Mouse (Mus musculus): ENCODE measurements at regions not wholly inside any gene's neighbourhood (a gene's known extent, or its start where the extent isn't known, plus 50 kb on each side); places are given as distances from the start of the nearest gene placed in this dataset.
"Not testable (repeated sequence)": the region's sequence is repeated elsewhere in the genome, so short reads cannot be mapped to it uniquely, and the experiment has no call there.

DNA sequence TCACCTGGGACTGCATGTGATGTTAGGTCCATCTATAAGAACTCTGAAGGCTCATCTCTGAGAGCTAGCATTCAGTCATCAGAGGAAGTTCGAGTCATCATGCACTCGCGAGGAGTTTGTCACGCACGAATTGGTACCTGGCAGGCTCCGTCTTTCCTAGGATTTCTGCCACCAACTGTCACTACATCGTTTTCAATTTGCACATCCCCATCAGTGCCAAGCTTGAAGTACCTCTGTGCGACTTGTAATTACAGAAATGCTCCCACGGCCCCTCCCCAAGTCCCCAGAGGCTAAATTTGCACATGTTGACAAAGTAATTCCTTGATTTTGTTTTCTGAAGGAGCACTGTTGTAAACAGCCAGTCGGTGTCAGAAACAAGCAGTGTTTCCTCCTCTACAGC lies 372.2 kb upstream of the Id2 start:
- no peak for DNase-seq (ENCODE audit: low spot score in 2 of 2)

DNA sequence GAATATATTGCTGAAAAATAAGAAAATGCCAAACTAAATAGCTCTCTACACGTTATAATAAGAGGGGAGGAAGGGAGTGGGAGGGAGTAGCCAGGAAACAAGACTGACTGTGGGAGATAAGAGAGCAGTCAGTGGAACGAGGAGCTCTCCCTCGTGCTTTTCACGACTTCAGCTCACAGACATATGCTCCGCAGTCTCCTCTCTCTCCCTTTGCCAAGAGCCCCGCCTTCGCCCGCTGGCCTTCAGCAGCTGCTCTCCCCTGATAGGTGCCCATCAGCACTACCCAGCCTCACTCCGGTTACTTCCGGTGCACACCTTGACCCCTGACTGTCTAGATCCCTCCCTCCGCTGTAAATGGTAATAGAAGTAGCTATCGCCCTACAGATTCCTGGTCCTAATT lies 370.8 kb upstream of the Id2 start:
- DNase-seq (ENCODE audit: low spot score in 2 of 2) = peak in 1 of 2 experiments; percentile 4

DNA sequence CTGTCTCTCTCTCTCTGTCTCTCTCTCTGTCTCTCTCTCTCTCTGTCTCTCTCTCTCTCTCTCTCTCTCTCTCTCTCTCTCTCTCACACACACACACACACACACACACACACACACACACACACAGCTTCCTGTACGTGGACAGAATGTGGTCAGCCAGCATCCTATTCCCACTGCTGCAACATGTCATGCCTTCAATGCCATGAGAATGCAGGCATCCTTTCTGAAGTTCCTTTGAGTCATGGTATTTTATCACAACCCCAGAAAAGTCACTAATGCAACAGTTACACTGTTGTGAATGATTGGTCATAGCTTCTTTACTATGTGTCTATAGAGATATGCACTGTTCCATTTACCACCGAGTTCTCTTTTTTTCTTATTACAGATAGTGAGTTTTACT lies 365.8 kb upstream of the Id2 start:
- DNase-seq (ENCODE audit: low spot score in 2 of 2) = not testable (repeated sequence)

DNA sequence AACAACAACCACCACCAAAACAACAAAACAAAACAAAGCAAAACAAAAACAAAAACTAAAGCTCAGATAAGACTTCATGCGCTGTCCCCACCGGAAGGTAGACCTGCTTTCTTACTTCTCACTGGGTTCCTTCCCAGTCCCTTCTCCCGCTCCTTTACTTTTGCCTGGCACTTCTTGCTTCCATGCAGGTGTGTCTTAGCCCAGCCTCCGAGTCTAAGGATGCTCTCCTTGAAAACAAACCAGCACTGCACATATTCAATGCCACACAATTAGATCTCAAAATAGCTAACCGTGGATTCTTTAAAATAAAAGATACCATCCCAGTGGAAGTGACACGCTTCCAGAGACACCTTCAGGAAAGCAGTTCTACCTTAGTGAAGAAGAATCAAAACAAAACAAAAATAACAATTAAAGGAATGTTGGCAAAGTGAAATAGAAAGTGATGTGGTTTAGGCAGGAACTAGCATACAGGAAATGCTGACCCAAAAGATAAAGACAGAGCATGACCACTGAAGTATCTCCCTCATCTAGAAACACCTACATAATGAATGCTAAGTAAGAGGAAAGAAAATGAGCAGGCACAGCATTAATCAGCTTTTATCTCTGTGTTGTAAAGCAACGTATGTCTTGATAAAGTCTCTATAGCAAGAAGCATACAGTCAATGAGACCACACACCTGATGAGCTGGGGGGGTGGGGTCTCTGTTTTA lies 358.5 kb upstream of the Id2 start:
- DNase-seq (ENCODE audit: low spot score in 2 of 2) = no peak

DNA sequence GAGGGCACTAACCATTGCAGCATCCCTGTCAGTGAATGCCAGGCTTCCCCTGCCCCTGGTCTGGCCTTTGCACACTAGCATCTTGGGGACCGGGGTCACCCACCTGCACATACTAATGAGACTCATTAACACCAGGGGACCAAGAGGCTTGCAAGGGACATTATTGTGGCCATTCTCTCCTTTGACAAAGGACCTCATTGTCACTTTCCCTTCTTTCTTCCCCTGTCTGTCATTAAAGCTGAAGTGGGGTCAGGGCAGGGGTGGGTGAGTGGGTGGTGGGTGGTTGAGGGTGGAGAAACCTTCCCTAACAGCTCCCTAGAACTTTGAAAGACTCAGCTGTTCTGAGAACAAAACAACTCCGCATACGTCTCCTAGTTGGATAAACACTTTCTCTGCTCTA lies 356.4 kb upstream of the Id2 start:
- no peak for DNase-seq (ENCODE audit: low spot score in 2 of 2)

DNA sequence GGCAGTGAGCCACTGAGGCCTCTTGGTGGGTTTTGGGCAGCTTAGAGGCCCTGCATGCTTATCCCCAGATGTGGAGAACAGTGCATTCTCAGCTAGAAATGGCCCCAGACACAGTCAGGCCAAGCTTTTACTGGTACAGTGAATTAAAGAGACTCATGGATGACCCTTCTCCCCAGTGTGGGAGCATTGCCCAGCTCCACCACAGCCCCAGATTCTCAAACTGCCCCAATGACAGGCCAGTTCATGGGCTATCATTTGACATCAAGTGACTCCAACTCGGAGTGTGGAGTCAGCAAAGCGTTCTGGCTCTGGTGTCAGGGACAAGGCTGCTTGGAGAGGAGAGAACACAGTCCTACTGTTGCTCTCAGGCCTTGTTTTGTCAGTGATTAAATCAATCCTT lies 354.2 kb upstream of the Id2 start:
- no peak for DNase-seq (ENCODE audit: low spot score in 2 of 2)

DNA sequence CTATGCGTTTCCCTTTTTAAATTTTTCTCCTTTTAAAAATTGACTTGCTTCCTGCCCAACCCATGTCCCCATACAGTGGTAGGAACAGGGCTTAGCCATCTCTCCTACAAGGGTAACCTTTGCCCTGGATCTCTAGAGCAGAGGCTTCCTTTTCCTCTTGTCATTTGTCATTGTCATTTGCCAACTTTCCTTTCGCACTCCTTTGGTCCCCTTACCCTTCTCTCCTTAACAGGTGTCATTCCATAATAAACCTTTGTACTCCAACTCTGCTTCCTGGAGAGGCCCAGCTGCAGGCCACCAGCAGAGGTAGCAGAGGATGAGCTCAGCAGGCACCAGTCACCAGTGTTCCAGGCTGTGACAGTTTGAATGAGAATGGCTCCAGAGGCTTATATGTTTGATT lies 347.4 kb upstream of the Id2 start:
- no peak for DNase-seq (ENCODE audit: low spot score in 2 of 2)

DNA sequence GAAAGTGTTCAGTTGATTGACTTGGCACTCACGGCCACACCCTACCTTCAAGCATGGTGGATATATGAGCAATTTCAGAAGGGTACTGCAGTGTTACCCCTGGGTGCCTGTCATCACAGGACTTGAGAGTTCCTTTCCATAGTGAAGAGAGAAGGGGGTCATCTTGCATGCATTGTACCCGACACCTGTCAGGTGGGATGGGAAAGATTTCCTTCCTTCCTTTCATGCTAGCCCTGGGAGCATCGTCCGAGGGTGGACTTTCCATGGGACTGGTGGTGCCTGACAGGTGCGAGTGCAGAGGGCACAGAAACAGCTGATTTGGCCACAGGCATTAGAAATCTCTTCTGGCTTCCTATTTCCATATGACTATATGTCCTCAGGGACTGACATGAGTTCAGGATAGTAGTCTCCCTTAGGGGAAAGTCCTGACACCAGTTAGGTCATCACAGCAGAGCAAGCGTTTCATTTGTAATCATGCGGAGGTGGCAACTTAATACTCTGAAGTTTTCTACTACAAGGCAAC lies 342.1 kb upstream of the Id2 start:
- DNase-seq (ENCODE audit: low spot score in 2 of 2) = no peak

DNA sequence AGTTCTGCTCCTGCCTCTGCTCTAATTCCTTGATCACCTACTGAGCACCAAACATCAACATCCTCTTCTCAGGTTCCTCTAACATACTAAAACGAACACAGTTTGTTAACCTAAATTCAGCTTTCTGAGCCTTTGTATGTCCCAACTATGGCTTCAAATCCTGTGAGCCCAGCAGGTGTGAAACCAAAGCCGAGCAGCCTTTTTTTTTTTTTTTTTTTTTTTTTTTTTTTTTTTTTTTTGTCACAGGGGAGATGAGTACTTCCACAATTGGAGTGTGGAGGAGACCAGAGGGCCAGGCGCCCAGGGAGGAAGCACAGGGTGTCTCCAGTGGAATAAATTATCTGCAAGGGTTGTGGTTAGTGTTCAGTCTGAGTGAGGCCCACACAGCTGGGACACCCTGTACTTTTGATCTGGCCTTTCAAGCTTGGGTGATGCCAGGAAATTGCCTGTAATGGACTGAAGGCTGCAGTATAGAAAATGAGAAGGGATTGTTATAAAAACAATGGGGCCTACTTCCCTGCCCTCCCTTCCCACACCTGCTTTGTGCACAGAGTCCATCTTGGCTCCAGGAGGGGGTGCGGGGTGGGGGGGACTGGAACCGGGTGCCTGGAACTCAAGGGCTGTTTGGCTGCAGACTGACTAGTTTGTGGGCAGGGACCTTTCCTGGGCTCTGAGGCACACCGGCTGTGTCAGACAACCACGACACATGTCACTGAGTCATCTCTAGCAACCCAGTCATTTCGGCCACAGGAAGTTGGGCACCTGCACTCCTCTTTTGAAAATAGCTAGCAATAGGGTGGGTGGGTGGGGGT lies 341.5 kb upstream of the Id2 start:
- DNase-seq (ENCODE audit: low spot score in 2 of 2) = peak in 1 of 2 experiments; percentile 20

DNA sequence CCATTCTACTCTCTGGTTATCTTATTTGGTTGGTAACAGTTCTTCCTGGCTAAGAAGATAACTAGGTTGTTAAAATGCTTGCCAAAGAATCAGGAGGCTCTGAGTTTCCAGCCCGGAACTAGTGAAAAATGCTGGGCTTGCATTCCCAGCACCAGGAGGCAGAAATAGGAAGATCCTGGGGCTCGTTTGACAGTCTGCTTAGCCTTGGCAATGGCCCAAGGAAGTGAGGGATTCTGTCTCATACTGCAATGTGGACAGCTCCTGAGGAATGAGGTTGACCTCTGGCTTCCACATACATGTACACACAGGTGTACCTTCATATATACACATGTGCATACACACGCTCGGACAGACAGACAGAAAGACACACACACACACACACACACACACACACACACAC lies 340.6 kb upstream of the Id2 start:
- DNase-seq (ENCODE audit: low spot score in 2 of 2) = no peak

DNA sequence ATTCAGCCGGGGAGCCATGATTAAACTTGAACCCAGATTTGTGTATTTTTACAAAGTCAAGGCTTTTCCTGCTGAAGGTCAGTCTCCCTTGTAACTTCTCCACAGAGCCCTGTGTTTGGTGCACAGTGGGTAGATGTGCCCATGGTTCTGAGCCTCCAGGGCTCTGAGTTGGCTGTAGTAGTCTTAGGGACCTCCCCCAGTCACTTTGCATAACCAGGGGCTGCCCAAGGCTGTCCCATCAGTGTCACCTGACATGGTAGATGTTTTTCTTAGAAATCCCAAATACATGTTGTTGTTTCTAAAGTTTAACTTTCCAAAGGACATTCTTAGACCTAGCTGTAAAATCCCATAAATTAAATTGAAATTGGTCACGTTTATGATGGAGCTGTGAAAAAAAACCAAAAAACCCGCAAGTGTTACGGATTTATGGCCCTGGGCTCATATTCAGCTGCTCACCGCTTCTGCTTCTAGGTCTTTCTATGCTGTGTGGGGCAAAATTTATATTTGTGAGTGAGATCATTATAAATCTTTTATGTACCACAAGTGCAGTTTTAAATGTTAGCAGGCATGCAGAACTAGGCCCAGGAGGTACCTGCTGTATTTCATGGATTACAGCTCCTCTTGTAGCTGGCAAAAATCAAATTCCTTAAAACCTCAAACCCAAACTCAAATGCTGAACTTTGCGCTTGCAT lies 339.4 kb upstream of the Id2 start:
- no peak for DNase-seq (ENCODE audit: low spot score in 2 of 2)

DNA sequence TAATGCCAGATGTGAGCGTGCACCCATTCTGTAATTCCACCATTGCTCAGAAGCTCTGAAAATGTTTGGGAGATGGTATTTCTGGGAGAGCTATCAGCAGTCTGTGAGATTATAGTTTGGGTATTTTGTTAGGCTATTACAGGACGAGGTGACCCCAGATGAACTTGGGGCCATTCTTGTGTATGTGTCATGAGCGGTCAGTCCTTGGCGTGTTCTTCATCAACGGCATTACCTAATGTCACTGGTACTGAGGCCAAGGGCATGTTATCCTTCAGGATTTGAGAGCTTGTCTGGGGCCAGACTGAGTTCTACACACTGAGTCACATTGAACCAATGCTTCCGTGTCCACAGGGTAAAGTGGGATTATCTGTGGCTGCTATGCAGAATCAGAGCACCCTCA lies 335.9 kb upstream of the Id2 start:
- peak in 1 of 2 experiments; percentile 27 for DNase-seq (ENCODE audit: low spot score in 2 of 2)

DNA sequence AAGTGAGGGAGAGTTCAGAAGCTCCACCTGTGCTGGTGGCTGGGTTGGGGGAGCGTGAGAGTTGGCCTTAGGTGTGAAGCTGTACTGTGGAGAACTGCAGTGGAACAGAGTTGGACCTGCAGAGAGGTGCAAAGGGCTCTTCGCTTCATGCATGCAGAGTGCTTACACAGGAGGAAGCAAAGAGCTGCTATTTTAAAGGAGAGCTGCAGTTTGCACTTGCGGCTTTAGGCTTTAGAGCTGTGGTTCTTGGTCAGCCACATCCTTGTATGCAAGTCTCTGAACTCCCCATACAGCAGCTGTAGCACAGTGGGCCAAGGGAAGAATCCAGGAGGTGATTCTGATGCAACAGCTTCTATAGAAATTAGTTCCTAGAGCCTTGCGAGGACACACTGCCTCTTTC lies 334.0 kb upstream of the Id2 start:
- DNase-seq (ENCODE audit: low spot score in 2 of 2) = no peak

DNA sequence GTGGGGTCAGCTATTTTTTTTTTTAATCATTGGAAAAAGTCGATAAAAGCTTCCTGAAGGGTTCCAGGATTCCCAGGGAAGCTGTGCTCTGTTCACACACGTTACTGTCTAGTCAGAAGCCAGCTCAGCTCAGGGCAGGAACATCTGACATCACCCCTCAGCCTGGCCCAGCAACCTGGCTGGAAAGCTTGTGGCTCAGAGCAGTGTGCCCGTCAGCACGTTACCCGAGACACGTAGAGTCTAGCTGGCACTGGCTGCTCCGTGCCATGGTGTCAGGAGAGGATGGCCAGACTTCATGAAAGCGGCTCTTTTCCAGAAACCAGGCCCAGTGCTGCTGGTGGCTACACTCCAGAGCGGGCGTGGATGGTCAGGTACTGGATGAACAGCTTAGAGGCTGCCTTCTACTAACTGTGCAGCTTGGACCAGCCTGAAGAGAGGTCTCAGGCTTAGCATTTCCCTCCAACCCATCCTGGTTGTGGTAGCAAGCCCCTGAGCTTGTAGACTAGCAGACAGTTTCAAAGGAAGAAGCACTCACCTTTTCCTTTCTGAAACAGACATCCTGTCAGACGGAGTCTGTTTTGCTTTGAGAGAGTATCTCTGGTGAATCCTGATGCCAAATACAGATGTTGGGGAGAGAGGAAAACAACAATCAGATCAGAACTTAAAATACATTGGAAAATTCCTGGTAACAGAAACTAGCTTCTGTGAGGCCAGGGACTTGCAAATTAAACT lies 331.1 kb upstream of the Id2 start:
- peak in 1 of 2 experiments; percentile 8 for DNase-seq (ENCODE audit: low spot score in 2 of 2)

DNA sequence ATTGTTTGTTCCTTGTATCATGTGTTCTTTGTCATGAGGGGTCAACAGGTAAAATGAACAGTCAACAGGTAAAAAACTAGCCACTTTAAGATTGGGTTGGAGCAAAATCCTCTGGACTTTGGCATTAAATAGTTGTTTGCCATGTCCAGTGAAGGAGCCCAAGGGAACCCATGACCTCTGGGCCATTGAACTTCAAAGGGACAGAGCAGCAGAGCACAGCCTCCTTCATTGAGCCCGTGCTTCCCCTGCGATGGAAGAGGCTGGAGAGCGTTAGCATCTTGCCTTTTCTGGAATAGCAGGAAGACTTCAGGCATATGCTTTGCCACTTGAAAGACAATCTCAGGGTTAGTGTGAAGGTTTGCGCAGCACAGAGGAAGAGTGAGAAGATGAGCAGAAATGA lies 320.4 kb upstream of the Id2 start:
- no peak for DNase-seq (ENCODE audit: low spot score in 2 of 2)

DNA sequence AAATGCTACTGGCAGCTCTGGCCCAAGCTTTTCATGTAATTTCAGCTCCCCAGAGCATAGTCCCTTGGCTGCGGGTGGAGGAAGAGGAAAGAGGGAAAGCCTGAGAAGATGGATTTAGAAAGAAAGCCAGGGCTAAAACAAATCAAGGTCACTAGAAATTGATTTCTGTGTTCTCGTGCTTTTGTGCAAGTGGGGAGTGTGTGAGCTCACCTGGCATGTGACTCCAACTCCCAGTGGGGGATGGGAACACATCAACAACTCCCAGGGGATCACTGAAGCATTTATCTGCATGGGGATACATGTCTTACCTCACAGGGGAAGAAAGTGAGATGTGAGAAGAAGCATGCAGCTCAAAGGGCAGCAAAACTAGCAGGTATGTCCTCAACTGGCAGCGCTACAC lies 319.6 kb upstream of the Id2 start:
- DNase-seq (ENCODE audit: low spot score in 2 of 2) = no peak

DNA sequence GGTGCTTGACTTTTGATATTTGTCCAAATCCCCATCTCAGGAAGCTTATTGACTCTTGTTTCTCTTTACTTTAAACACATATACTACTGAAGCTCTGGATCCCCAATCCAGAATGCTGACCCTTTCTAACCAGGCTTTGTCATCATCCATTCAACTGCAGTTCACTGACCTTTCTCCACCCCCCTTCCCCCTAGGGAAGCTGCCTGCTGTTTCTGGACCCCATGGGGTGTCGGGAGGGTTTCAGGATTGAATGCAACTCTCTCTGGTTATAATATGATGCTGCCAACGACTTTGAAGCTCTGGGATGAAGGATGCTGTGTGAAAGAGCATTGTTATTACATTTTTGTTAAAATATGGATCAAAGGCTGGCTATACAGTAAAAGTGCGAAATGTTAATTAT lies 318.7 kb upstream of the Id2 start:
- DNase-seq (ENCODE audit: low spot score in 2 of 2) = no peak

DNA sequence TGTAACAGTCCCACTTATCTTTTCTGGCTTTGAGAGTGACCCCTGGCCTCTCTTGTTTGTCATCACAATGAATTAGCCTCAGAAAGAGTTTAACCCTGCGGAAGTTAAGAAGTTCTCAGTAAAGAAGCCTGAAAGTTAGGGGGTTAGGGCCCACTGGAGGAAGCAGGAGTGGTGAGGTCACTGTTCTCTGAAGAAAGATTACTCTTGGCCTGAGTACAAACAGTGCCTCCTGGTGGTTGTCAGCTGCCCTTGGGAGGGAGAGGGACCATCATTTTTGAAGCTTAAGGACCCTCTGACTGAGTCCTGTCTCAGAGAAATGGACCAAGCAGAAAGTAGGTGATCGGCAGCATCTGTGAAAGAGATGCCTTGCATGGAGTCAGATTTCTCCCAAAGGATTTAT lies 318.3 kb upstream of the Id2 start:
- DNase-seq (ENCODE audit: low spot score in 2 of 2) = peak in 1 of 2 experiments; percentile 32

DNA sequence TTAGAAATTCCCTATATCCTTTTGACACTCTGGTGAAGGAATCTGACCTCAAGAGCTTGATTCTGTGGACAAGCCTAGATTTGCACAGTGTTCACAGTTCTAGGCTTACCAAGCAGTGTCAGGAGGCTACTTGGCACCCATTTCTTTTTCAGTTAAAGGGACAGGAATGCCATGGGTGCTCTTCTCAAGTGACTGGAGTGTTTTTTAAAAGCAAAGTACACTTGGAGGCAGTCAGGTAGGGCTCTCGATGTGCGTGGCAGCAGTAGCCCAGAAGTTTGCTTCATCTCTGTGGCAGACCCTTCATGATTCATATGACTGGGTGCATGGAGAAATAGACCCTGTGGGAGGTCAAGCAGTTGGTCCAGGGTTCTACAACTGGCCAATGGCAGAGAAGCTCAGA lies 310.4 kb upstream of the Id2 start:
- DNase-seq (ENCODE audit: low spot score in 2 of 2) = no peak

DNA sequence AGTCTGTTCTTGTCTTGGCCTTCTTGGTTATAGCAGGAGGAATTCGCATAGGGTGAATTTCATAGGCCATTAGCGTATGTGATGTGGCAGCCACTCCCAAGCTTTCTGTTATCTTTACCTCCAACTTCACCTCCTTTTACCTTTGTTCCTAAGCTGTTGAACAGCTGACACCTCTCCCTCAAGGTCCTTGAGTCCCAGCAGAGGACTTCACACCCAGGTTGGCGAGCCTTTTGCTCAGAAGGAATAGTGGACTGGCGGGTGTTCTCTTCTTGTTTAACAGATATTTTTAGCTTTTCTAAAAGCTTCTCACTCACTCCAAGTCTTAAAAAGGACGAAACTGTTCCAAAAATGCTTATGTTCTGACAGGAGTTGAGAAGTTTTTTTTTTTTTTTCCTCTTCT lies 303.4 kb upstream of the Id2 start:
- no peak for DNase-seq (ENCODE audit: low spot score in 2 of 2)

DNA sequence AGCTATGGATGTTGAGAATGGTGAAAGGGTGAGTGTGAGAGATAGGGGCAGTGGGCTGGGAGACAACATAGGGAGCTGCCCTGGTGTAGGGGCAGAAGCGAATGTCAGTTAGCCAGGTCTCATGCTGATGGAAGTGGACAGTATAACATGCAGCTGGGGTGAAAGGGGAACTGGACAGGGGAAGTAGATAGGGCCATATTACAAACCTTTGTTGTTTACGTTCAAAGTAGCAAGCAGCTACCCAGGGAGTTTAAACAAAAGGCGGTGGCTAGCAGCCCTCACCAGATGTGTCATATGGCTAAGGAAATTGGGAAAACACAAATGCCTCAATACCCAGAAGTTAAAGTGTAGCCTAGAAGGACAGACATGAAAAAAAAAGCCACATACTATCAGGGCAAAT lies 301.8 kb upstream of the Id2 start:
- no peak for DNase-seq (ENCODE audit: low spot score in 2 of 2)

DNA sequence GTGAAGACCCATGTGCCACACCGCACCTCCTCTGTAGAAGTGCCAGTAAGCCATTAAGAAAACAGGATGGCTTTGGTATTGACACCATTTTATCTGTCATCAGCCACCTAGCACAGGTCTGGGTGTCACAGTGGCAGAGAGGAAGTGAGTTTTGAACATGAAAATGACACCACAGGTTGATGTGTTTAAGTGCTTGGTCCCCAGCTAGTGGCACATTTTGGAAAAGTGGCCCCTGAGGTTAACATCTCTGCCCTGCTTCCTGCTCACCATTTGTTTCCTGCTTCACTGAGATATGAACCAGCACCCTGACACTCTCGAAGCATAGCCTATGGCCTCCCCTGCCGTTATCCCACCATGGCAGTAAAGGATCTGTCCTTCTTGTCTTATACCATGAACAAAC lies 297.4 kb upstream of the Id2 start:
- DNase-seq (ENCODE audit: low spot score in 2 of 2) = no peak

Measured in heart, adult 9 months (tissue).